Mouse (Mus musculus) bone marrow, adult 2 months (tissue): ENCODE results near the gene Rfx2.

Experiments used
- CTCF ChIP-seq: fragments of 200-500 bp; IDR thresholded peaks from 2 replicates; pipeline ENCODE4 v1.5.1; 2011; ENCODE audit warnings: low read length, control low read depth; ENCODE audit not compliant: control insufficient read depth, insufficient read depth
- POLR2A ChIP-seq: fragments of 200-500 bp; IDR thresholded peaks from 2 replicates; pipeline ENCODE4 v1.6.1; 2011; ENCODE audit warnings: low read depth, mild to moderate bottlenecking, control low read depth, low read length, borderline replicate concordance; ENCODE audit not compliant: control insufficient read depth

DNA sequence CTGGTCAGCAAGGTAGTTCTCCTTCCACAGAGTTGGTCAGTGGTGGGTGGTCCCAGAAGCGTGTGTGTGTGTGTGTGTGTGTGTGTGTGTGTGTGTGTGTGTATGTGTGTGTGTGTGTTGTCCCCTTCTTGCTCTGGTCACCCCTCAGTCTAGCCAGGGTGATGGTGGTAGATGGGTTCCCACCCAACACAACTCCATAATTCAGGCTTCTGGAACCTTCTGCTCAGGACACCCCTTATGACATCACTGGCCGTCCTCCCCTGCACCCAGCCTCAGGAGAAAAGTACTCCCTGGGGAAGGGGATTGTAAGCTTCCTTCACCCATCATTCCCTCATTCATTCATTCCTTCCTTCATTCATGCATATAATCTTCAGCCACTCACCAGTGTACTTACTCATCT lies 43.4 kb upstream of the Rfx2 start, which contains the start of gene Acsbg2:
- no peak for TF ChIP-seq CTCF
- no peak for TF ChIP-seq POLR2A
